Mouse (Mus musculus): Measurements from ENCODE around the gene Shisa4. TPM values are rescaled to one million over a fixed set of nuclear protein-coding genes. Genes with fewer than 3 reads are reported as not detected.

Shisa4 gene
- polyA plus RNA-seq, 1 experiment, result 18.0 TPM

DNA sequence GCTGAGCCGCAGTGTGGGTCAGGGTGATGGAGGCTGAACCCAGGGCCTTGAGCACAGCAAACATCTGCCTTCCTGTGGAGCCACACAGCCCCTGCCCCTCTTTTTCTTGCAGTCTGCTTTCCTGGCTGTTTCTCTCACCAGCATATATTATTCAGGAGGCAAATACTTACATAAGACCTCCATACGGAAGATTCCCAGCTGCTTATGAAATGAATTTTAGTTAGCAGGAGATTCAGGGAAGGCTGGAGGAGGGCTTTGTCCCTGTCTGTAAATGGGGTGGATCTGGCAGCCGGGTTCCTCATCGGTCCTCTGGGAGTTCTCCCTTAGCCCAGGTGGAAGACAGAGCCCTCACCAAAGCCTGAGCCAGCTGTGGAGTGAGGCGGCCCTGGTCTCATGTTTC lies 46.7 kb downstream of the Shisa4 start:
- H3K27me3 ChIP-seq (ENCODE audit: control insufficient read depth, insufficient read depth, low read length), result no peaks in the 10 kb centered on the region
- WGBS, result 90% methylated on average over 5 of the region's 5 CpGs
- no peak for TF ChIP-seq CTCF (IDR thresholded peaks at IDR 0.05; ENCODE audit: borderline replicate concordance, control insufficient read depth, extremely low read depth, insufficient read depth, low read length, poor library complexity)
- no peak for TF ChIP-seq POLR2A (IDR thresholded peaks at IDR 0.05; ENCODE audit: control insufficient read depth, extremely low read depth, insufficient read depth, low read length, poor library complexity)
- H3K36me3 ChIP-seq (ENCODE audit: control insufficient read depth, insufficient read depth, low read length), result no peaks in the 10 kb centered on the region
- no peaks in the 10 kb centered on the region for H3K4me1 ChIP-seq (replicated peaks; ENCODE audit: control insufficient read depth, insufficient read depth, low read length)
- DNase-seq, result no peak
- no peak overlapping the region for H3K4me3 ChIP-seq (ENCODE audit: control insufficient read depth, insufficient read depth, low read length)
- H3K27ac ChIP-seq (ENCODE audit: control insufficient read depth, insufficient read depth, low read length), result no peak overlapping the region

GRCm38 (mm10) chr1:135325934-135326333 lies 49.1 kb downstream of the Shisa4 start:
- no peaks in the 10 kb centered on the region; the same call in 1 of the 2 replicates for H3K27me3 ChIP-seq (ENCODE audit: control insufficient read depth, insufficient read depth, low read length)
- H3K27ac ChIP-seq (ENCODE audit: control insufficient read depth, insufficient read depth, low read length), result no peak overlapping the region
- H3K4me1 ChIP-seq (replicated peaks; ENCODE audit: control insufficient read depth, insufficient read depth, low read length), result no peaks in the 10 kb centered on the region
- DNase-seq, result no peak
- H3K36me3 ChIP-seq (ENCODE audit: control insufficient read depth, insufficient read depth, low read length), result no peaks in the 10 kb centered on the region
- WGBS, result 91% methylated on average over 2 of the region's 2 CpGs
- TF ChIP-seq CTCF (IDR thresholded peaks at IDR 0.05; ENCODE audit: borderline replicate concordance, control insufficient read depth, extremely low read depth, insufficient read depth, low read length, poor library complexity) (no peak), POLR2A (IDR thresholded peaks at IDR 0.05; ENCODE audit: control insufficient read depth, extremely low read depth, insufficient read depth, low read length, poor library complexity) (no peak)
- no peak overlapping the region for H3K4me3 ChIP-seq (ENCODE audit: control insufficient read depth, insufficient read depth, low read length)

DNA sequence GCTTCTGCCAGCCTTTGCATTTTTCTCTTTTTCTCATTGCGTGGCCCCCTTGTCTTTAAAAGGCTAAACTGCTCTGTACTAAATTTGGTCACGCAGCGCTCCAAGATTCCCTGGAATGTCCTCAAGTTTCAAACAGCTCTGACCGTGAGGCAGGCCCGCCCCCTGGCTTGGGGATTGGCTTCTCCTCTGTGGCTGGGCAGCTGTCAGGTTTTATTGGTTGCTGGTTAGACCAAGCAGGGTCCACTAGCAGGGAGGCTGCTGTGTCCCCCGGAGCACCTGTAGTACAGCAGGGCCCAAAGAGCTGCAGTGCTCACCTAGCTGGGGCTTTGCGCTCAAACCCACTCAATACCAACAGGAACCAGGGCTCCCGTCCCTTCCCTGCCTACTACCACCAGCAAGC lies 50.5 kb downstream of the Shisa4 start, which contains the start of gene Lmod1:
Gene Lmod1, plus strand, starts transcription at position 237 of the 400 bp plus-strand sequence.
- H3K27me3 ChIP-seq (ENCODE audit: control insufficient read depth, insufficient read depth, low read length), result no peaks in the 10 kb centered on the region; the same call in 1 of the 2 replicates
- H3K4me1 ChIP-seq (replicated peaks; ENCODE audit: control insufficient read depth, insufficient read depth, low read length), result no peaks in the 10 kb centered on the region
- WGBS, result 62% methylated on average over 8 of the region's 8 CpGs
- H3K27ac ChIP-seq (ENCODE audit: control insufficient read depth, insufficient read depth, low read length), result no peak within 1 kb of the TSS; the same call in 1 of the 2 replicates
- no peak within 1 kb of the TSS for H3K4me3 ChIP-seq (ENCODE audit: control insufficient read depth, insufficient read depth, low read length)
- no peak for DNase-seq
- no peaks in the 10 kb centered on the region for H3K36me3 ChIP-seq (ENCODE audit: control insufficient read depth, insufficient read depth, low read length)
- no peak for TF ChIP-seq CTCF (IDR thresholded peaks at IDR 0.05; ENCODE audit: borderline replicate concordance, control insufficient read depth, extremely low read depth, insufficient read depth, low read length, poor library complexity)
- TF ChIP-seq POLR2A (IDR thresholded peaks at IDR 0.05; ENCODE audit: control insufficient read depth, extremely low read depth, insufficient read depth, low read length, poor library complexity), result no peak

- H3K27ac ChIP-seq (ENCODE audit: control insufficient read depth, insufficient read depth, low read length), result no peak overlapping the region; the same call in 1 of the 2 replicates
- H3K36me3 ChIP-seq (ENCODE audit: control insufficient read depth, insufficient read depth, low read length), result no peaks in the 10 kb centered on the region
- no peak for DNase-seq
- no peaks in the 10 kb centered on the region; the same call in 1 of the 2 replicates for H3K27me3 ChIP-seq (ENCODE audit: control insufficient read depth, insufficient read depth, low read length)
- TF ChIP-seq POLR2A (IDR thresholded peaks at IDR 0.05; ENCODE audit: control insufficient read depth, extremely low read depth, insufficient read depth, low read length, poor library complexity), result no peak
- TF ChIP-seq CTCF (IDR thresholded peaks at IDR 0.05; ENCODE audit: borderline replicate concordance, control insufficient read depth, extremely low read depth, insufficient read depth, low read length, poor library complexity), result no peak
- 84% methylated on average over 7 of the region's 7 CpGs for WGBS
- no peak overlapping the region for H3K4me3 ChIP-seq (ENCODE audit: control insufficient read depth, insufficient read depth, low read length)
- no peaks in the 10 kb centered on the region for H3K4me1 ChIP-seq (replicated peaks; ENCODE audit: control insufficient read depth, insufficient read depth, low read length)
Observed at GRCm38 (mm10) chr1:135323367-135323901, 51.6 kb downstream of the Shisa4 start.

Other genes with a start within 250 kb of the Shisa4 start
- gene Ptpn7, start 242.5 kb downstream of the Shisa4 start, polyA plus RNA-seq (2012; rRNA removed), result 219 and 275 TPM in 2 replicates
- 54.7 and 59.4 TPM in 2 replicates for gene Arl8a, start 228.4 kb downstream of the Shisa4 start, polyA plus RNA-seq (2012; rRNA removed)
- 0.50 and 0.77 TPM in 2 replicates for gene Gpr37l1, start 207.6 kb downstream of the Shisa4 start, polyA plus RNA-seq (2012; rRNA removed)
- 4.2 and 4.6 TPM in 2 replicates for gene Elf3, start 116.7 kb downstream of the Shisa4 start, polyA plus RNA-seq (2012; rRNA removed)
- gene Rnpep, start 91.2 kb downstream of the Shisa4 start, polyA plus RNA-seq (2012; rRNA removed), result 32.0 and 37.2 TPM in 2 replicates
- 44.8 and 50.3 TPM in 2 replicates for gene Timm17a, start 61.5 kb downstream of the Shisa4 start, polyA plus RNA-seq (2012; rRNA removed)
- 2.4 and 3.4 TPM in 2 replicates for gene Lmod1, start 50.4 kb downstream of the Shisa4 start, polyA plus RNA-seq (2012; rRNA removed)
- gene Ipo9, start 55.3 kb upstream of the Shisa4 start, polyA plus RNA-seq (2012; rRNA removed), result 166 and 184 TPM in 2 replicates
- 8.0 and 8.7 TPM in 2 replicates for gene Nav1, start 232.1 kb upstream of the Shisa4 start, polyA plus RNA-seq (2012; rRNA removed)